Mouse (Mus musculus) activated CD4-positive, CD25-positive, alpha-beta regulatory T cell, adult 4 months (primary cell): Measurements from ENCODE around the gene Sdhaf4. TPM values are rescaled to one million over a fixed set of nuclear protein-coding genes. Genes with fewer than 3 reads are reported as not detected.

Experiments used
- ATAC-seq: one replicate; pipeline ENCODE4 v1.8.0; 2017
- polyA plus RNA-seq, 2 experiments: library from polyadenylated mRNA; unstranded; fragments of 100-300 nt; shearing (Covaris generic); gene quantifications; one replicate each; pipeline ENCODE4 v1.2.1; 2017

Sdhaf4 gene
- polyA plus RNA-seq, 2 experiments from 2014 or later: 73.5 to 84.1 TPM

GRCm38 (mm10) chr1:23953921-23954320 lies 51.5 kb downstream of the Sdhaf4 start:
- no peak for ATAC-seq

GRCm38 (mm10) chr1:23948778-23949699 lies 56.4 kb downstream of the Sdhaf4 start:
- no peak for ATAC-seq

DNA sequence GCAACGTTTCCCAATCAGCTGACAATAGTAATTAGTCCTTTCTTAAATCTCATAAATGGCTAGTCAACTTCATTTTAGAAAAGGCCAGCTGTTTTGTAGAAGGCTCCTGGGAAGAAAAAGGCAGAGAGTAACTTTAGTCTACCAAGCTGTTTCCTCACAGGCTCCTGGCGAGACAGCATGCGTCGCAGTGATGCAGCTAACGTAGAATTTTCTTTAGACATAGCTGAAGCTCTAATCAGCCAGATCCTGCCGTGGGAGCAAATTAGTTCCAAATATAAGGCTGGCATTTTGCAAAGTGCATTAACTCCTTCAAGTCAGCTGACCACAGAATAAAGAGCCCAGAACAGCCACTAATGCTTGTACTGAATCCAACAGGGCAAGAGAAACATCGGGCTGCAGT lies 57.2 kb downstream of the Sdhaf4 start:
- no peak for ATAC-seq

Other genes with a start within 250 kb of the Sdhaf4 start
- 1 to 10 TPM; 1.6 to 2.1 TPM for gene B3gat2, start 243.9 kb downstream of the Sdhaf4 start, polyA plus RNA-seq
- gene Smap1, start 83.3 kb downstream of the Sdhaf4 start, polyA plus RNA-seq: 10 to 100 TPM; 51.2 to 53.3 TPM
- 1 to 10 TPM in 1 of 2 experiments, under 1 TPM in 1; 0.18 to 1.6 TPM for gene Fam135a, start 94.7 kb upstream of the Sdhaf4 start, polyA plus RNA-seq
- gene Col9a1, start 172.0 kb upstream of the Sdhaf4 start, polyA plus RNA-seq: not detected